Mouse (Mus musculus) liver, postnatal 0 days (tissue): ENCODE measurements at regions not wholly inside any gene's neighbourhood (a gene's known extent, or its start where the extent isn't known, plus 50 kb on each side); places are given as distances from the start of the nearest gene placed in this dataset.
"Not testable (repeated sequence)": the region's sequence is repeated elsewhere in the genome, so short reads cannot be mapped to it uniquely, and the experiment has no call there.

Source experiments
- ATAC-seq: fragments of 200-750 bp; cut with Nextera tagmentation; 2 replicates; pipeline ENCODE4 v1.8.0; 2017; ENCODE audit warnings: mild to moderate bottlenecking, moderate library complexity
- DNase-seq: peaks from one replicate; pipeline ENCODE4 v3.0.0-alpha.2; 2016
- H3K27ac ChIP-seq: fragments of 300-500 bp; sonication (generic); 2 replicates; pipeline ENCODE4 v1.5.1; 2014; ENCODE audit warnings: antibody characterized with exemption, moderate library complexity, mild to moderate bottlenecking, low read depth
- H3K27me3 ChIP-seq: fragments of 300-500 bp; sonication (generic); 2 replicates; pipeline ENCODE4 v1.6.1; 2014; ENCODE audit warnings: low read length, control low read depth, mixed read lengths; ENCODE audit not compliant: insufficient read depth
- H3K36me3 ChIP-seq: fragments of 300-500 bp; sonication (generic); replicated peaks from 2 replicates; pipeline ENCODE4 v1.6.1; 2014; ENCODE audit warnings: mild to moderate bottlenecking, control low read depth, low read length, moderate library complexity, mixed read lengths; ENCODE audit not compliant: insufficient read depth
- H3K4me1 ChIP-seq: fragments of 300-500 bp; sonication (generic); 2 replicates; pipeline ENCODE4 v1.6.1; 2014; ENCODE audit warnings: antibody characterized with exemption, mild to moderate bottlenecking, control low read depth; ENCODE audit not compliant: insufficient read depth
- H3K4me2 ChIP-seq: fragments of 300-500 bp; sonication (generic); 2 replicates; pipeline ENCODE4 v1.6.1; 2014; ENCODE audit warnings: low read depth, mild to moderate bottlenecking, low read length, moderate library complexity, mixed read lengths
- H3K4me3 ChIP-seq: fragments of 300-500 bp; sonication (generic); 2 replicates; pipeline ENCODE4 v1.5.1; 2014; ENCODE audit warnings: low read depth, low read length
- H3K9ac ChIP-seq: fragments of 300-500 bp; sonication (generic); replicated peaks from 2 replicates; pipeline ENCODE4 v1.6.1; 2014; ENCODE audit warnings: mild to moderate bottlenecking, moderate library complexity
- H3K9me3 ChIP-seq: fragments of 300-500 bp; sonication (generic); 2 replicates; pipeline ENCODE4 v1.6.1; 2016; ENCODE audit warnings: mild to moderate bottlenecking, control low read depth, low read length, mixed read lengths
- CTCF ChIP-seq: sonication (generic); IDR thresholded peaks from 2 replicates; pipeline ENCODE4 v1.5.1; 2016; ENCODE audit warnings: antibody characterized with exemption, low read depth
- EP300 ChIP-seq: IDR thresholded peaks from 2 replicates; pipeline ENCODE4 v1.6.1; 2016; ENCODE audit warnings: antibody characterized with exemption, low read depth, mild to moderate bottlenecking
- WGBS: fragments of 180-500 bp; shearing (Covaris S2); extraction: QIAGEN DNeasy Blood & Tissue Kit; methylation state at CpG from one replicate; pipeline ENCODE4 v1.1.7; 2014; ENCODE audit not compliant: insufficient replicate concordance; 5-methylcytosine and 5-hydroxymethylcytosine counted together

DNA sequence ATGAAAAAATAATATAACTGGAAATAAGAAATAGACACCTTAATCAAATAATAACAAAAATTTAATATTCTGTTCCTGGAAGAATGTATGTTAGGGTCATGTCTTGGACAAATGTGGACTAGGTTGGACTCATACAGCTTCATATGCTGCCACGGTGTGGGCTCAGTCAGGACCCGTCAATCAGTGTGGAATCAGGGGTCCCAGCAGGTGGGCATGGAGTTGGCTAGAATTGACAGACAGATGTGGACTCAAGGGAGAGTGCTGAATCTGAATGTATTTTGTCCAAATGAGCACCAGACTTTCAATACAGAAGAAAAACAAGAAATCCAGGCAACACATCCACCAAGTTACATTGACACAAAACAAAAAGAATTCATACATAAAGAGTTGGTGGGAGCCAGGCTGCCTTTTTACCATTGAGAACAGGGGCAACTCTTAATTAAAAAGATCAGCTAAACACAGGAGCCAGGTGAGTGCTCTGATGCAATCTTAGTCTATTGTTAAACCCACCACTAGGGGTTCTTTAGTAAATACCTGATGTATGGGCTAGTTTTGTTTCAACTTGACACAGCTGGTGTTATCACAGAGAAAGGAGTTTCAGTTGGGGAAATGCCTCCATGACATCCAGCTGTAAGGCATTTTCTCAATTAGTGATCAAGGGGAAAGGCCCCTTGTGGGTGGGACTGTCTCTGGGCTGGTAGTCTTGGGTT, 1035.4 kb upstream of the Cntn5 start:
- DNase-seq (no peak), ATAC-seq (no peak)
- no peaks in the 10 kb centered on the region for H3K4me1 ChIP-seq
- WGBS = 69% methylated on average over 2 of the region's 2 CpGs
- TF ChIP-seq EP300 = no peak
- TF ChIP-seq CTCF = no peak
- no peaks in the 10 kb centered on the region for H3K27me3 ChIP-seq
- H3K4me3 ChIP-seq = no peak overlapping the region
- H3K9ac ChIP-seq = no peak overlapping the region
- no peak overlapping the region for H3K27ac ChIP-seq
- H3K36me3 ChIP-seq = no peaks in the 10 kb centered on the region
- no peaks in the 10 kb centered on the region for H3K9me3 ChIP-seq
- H3K4me2 ChIP-seq = no peak overlapping the region

GRCm38 (mm10) chr9:11925501-11925900, 1020.9 kb upstream of the Cntn5 start:
- TF ChIP-seq CTCF = no peak
- ATAC-seq = no peak
- Histone ChIP-seq H3K27me3 (no peaks in the 10 kb centered on the region), H3K4me2 (no peak overlapping the region), H3K36me3 (no peaks in the 10 kb centered on the region), H3K4me1 (no peaks in the 10 kb centered on the region), H3K9me3 (no peaks in the 10 kb centered on the region), H3K4me3 (no peak overlapping the region), H3K9ac (no peak overlapping the region), H3K27ac (no peak overlapping the region)
- DNase-seq = no peak
- WGBS = 50% methylated on average over 4 of the region's 4 CpGs

DNA sequence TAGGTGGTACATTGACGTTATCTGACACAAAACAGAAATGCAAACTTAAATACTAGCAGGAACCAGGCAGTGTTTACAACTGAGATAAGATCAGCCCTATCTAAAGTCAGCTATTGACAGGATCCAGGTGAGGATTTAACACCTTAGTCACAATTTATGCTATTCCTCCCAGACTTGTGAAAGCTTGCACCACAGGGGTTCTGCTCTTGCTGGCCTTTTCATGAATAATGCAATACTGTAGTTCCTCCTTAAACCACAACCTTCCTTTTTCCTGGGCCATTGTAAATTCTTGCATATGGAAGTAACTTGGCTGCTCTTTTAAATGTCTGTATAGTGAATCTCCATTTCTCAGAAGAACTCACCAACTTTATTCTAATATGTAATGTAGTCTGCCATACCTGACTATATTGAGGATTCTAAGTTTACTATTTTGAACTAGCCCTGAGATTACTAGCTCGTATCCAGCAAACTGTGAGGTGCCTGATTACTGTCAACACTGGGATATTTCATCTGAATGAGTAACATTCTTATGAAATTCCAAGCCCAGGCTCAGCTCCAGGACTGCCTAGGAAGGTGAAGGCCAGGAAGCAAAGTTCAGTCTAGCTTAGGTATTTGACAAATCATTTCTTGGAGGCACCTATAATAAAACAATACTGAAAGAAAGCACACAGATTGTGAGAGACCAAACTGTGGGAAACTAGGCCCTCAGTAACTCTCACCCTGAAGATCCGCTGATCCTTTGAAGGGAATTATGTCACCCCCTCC, 1019.2 kb upstream of the Cntn5 start:
- H3K27ac ChIP-seq, H3K27me3 ChIP-seq, ATAC-seq, H3K4me1 ChIP-seq, H3K4me3 ChIP-seq, H3K9me3 ChIP-seq, DNase-seq, H3K4me2 ChIP-seq, H3K36me3 ChIP-seq, H3K9ac ChIP-seq: not testable (repeated sequence)
- 70% methylated on average over 3 of the region's 3 CpGs for WGBS

DNA sequence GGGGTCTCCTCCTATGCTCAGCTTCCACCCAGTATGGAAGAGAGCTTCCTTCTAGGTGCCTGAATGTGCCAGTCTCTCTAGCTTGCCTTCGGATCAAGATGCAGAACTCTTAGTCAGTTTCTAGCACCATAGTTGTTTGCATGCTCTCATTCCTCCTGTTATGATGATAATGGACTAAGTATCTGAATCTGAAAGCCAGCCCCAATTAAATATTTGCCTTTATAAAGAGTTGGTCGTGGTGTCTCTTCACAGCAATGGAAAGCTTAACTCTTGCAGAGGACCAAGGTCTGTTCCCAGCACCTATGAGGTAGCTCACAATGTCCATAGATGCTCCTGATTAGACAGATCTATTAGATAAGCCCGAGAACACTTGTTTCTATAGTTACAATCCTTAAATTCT, 1015.7 kb upstream of the Cntn5 start:
- 52% methylated on average over 3 of the region's 3 CpGs for WGBS
- H3K9ac ChIP-seq = no peak overlapping the region
- no peak for TF ChIP-seq CTCF
- no peak for TF ChIP-seq EP300
- no peak for ATAC-seq
- H3K4me2 ChIP-seq = no peak overlapping the region
- no peaks in the 10 kb centered on the region for H3K4me1 ChIP-seq
- no peaks in the 10 kb centered on the region for H3K27me3 ChIP-seq
- H3K9me3 ChIP-seq = no peaks in the 10 kb centered on the region
- DNase-seq = no peak
- H3K4me3 ChIP-seq = no peak overlapping the region
- H3K27ac ChIP-seq = no peak overlapping the region
- no peaks in the 10 kb centered on the region for H3K36me3 ChIP-seq

- no peak for ATAC-seq
- Histone ChIP-seq H3K36me3 (no peaks in the 10 kb centered on the region), H3K4me1 (no peaks in the 10 kb centered on the region), H3K9ac (no peak overlapping the region), H3K27me3 (no peaks in the 10 kb centered on the region), H3K4me2 (no peak overlapping the region), H3K4me3 (no peak overlapping the region), H3K9me3 (no peaks in the 10 kb centered on the region), H3K27ac (no peak overlapping the region)
- 60% methylated on average over 1 of the region's 1 CpGs for WGBS
- TF ChIP-seq EP300 = no peak
- DNase-seq = no peak
These were observed 993.7 kb upstream of the Cntn5 start for GRCm38 (mm10) chr9:11898232-11898631.

- H3K9ac ChIP-seq = no peak overlapping the region
- ATAC-seq (no peak), DNase-seq (no peak)
- H3K27ac ChIP-seq = no peak overlapping the region
- no peaks in the 10 kb centered on the region for H3K27me3 ChIP-seq
- no peak overlapping the region for H3K4me2 ChIP-seq
- TF ChIP-seq CTCF = no peak
- TF ChIP-seq EP300 = no peak
- H3K36me3 ChIP-seq = no peaks in the 10 kb centered on the region
- H3K4me3 ChIP-seq = no peak overlapping the region
- no peaks in the 10 kb centered on the region for H3K4me1 ChIP-seq
- no peaks in the 10 kb centered on the region for H3K9me3 ChIP-seq
- WGBS = 58% methylated on average over 1 of the region's 1 CpGs
These were observed 981.2 kb upstream of the Cntn5 start for GRCm38 (mm10) chr9:11885784-11886183.
